Comparison of ENCODE assay signal across 1 mouse cellular context in the genomic region with DNA sequence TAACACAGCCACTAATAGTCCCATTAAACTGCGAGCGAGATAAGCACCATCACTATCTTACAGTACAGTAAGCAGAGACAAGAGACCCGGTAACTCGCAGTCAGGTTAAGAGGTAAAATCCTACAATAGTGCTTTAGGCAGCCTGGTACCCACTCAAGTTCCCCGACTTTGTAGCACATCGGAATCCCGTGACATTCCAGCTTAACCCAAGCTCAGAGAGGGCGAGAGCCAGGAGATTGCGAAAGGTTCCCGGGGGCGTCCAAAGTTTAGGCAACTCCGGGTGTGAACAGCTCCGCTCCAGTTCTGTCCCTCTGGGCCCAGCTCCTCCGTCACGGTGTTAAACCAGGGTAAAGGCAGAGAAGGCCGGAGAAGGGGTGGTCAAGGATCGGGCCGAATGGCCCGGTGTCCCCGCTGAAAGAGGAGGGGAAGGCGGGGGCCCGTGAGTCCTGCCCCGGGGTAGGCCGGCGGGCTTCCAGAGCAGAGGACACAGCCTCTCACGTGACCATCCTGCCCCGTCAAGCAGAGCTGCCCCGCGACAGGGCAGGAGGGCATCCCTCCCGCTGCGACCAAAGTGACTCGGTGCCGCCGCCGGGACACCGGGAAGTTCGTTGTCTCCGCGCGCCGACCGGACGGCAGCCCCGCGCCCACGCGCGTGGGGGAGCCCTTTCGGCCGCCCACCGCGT.
TF ChIP-seq lines count a peak whose summit lies in the region.

No protein-coding gene starts in this region.

TF ChIP-seq in CH12.LX, 34 proteins besides CTCF, POLR2A, EP300 and RAD21 (continued from another document):
- TF ChIP-seq MAZ (IDR thresholded peaks at IDR 0.05; ENCODE audit: low read depth, low read length), result no peak
